Mouse (Mus musculus) heart, adult 18-20 months (tissue): ENCODE results near the gene Rab11fip4. TPM values are rescaled to one million over a fixed set of nuclear protein-coding genes. Genes with fewer than 3 reads are reported as not detected.

ENCODE experiments used
- DNase-seq, 2 experiments: peaks; one replicate each; pipeline ENCODE4 v3.0.0; 2021 to 2022; ENCODE audit warnings: mixed read lengths in 1 of 2
- long read RNA-seq, 2 experiments: library from polyadenylated mRNA; stranded (forward); transcript quantifications; one replicate each; pipeline ENCODE4 v2.0.0; 2021
- total RNA-seq, 2 experiments: library from RNA; stranded (reverse); gene quantifications; 2 replicates each; pipeline ENCODE4 v1.2.3; 2021

Rab11fip4 gene
- under 1 TPM; 0.15 to 0.36 TPM for total RNA-seq
- long read RNA-seq, experiment 1 = 0 reads
- long read RNA-seq, experiment 2 = 0 reads

DNA sequence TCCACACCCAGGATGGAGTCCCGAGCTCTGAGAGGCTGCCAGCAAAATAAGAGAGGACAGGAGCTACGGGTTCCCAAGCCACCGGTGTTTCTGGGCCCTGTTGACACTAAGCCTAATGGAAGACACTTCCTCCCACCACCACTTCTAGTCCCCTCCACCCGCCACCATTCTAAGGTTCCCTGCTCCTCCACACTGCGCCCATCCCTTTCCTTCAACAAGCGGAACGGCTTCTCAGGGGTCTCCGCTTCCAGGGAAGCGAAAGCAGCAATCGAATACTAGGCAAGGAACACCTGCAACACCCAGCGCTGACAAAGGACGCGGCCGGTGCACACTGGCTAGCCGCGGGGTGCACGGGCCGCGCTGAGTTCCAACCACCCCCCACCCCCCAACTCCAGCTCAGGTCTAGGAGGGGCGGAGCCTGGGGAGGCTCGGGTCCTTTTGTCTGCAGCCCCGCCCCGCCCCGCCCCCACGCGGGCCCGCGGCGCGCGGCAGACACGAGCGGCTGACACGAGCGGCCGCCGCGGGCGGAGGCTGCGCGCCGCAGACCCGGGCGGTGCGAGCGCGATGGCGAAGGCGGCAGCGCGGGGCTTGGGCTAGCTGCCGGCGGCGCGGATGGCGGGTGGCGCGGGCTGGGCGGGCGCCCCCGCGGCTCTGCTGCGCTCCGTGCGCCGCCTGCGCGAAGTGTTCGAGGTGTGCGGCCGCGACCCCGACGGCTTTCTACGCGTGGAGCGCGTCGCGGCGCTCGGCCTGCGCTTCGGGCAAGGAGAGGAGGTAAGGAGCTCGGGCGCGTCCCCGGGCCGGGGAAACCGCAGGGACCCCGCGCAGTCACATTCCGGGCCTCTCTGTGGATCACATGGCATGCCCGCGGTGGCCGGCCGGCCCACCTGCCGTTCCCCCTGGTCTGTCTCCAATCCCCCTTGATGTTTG is at the start of gene Rab11fip4:
Gene Rab11fip4 (plus strand): TSS at position 549 of the 927 bp plus-strand sequence.
- no peak for DNase-seq

- DNase-seq = no peak
Measured at GRCm38 (mm10) chr11:79552622-79553021, 38.4 kb upstream of the Rab11fip4 start.

DNA sequence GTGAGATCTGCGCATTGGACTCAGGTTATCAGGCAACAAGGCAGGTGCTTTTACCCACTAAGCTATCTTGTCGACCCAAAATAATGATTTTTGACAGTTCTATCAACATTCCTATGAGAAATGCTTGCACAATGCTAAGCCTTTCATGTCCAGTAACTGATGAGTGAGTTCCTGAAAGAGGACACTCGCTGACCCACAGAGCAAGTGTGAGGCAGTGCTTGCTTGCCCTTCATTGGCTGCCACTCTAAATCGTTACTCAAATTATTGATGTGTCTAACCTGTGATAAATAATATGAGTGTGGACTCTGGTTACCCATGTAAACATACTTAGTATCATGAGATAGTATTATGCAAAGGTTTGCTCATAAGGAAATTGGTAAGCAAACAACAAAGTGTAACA is 30.5 kb upstream of the Rab11fip4 start:
- DNase-seq = no peak

DNA sequence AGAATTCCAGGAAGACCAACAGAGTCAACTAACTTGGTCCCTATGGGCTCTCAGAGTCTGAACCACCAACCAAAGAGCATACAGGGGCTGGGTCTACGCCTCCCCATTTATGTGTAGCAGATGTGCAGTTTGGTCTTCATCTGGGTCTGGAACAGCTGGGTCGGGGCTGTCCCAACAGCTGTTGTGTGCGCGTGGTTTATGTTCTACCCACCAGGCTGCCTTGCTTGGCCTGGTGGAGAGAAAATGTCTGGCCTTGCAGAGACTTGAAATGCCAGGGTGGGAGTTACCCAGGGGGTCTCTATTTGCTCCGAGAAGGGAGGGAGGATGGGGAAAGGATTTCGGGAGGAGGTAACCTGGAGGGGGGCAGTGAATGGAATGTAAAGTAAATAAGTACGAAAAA is 27.5 kb upstream of the Rab11fip4 start:
- no peak for DNase-seq

DNA sequence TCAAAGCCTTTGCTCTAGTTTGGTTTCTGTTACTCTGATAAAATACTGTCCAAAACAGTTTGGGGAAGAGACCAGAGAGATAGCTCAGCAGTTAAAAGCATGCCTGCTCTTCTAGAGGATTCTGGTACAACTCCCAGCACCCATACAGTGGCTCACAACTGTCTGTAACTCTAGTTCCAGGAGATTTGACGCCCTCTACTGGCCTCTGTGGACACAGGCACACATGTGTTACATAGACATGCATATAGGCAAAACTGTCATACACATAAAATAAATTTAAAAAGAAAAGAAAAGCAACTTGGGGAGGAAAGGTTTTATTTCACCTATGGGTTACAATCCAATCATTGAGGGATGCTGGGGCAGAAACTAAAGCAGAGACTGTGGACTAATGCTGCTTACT is 24.1 kb upstream of the Rab11fip4 start:
- no peak for DNase-seq

- DNase-seq = no peak
Measured at GRCm38 (mm10) chr11:79568197-79568911, 22.7 kb upstream of the Rab11fip4 start.

GRCm38 (mm10) chr11:79570319-79570718 is 20.7 kb upstream of the Rab11fip4 start:
- DNase-seq = no peak

- peak in 1 of 2 experiments; percentile 11 for DNase-seq
Measured at GRCm38 (mm10) chr11:79573836-79574235, 17.2 kb upstream of the Rab11fip4 start.

DNA sequence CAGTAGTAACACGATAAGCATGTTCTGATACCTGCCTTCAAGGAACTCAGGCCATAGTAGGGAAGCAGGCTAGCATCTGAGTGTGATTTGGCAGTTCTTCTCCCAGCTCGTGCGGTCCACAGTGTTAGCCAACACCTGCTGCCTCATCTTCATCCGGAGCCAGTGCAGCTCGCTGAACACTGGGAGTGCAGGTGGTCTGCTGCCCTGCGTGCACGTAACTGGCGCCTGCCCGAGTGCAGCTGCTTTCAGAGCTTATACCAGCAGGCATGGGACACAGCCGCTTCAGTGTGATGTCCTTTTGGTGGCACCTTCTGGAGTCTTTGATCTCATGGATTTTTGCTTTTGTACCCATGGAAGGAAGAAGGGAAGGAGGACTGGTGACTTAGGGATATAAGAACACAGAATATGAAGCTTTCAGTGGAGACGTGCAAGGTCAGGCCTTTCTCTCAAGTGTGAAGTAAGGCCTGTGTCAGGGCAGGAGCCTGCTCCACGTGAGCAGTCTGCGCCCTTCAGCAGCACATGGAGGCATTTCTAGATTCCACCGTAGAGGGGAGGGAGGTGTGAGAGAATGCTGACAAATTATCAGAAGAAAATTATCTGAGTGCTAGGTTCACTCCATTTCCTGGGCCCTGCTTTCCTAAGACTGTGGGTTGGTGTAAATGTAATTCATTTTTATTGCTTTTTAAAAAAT is 15.5 kb upstream of the Rab11fip4 start:
- DNase-seq = no peak

DNA sequence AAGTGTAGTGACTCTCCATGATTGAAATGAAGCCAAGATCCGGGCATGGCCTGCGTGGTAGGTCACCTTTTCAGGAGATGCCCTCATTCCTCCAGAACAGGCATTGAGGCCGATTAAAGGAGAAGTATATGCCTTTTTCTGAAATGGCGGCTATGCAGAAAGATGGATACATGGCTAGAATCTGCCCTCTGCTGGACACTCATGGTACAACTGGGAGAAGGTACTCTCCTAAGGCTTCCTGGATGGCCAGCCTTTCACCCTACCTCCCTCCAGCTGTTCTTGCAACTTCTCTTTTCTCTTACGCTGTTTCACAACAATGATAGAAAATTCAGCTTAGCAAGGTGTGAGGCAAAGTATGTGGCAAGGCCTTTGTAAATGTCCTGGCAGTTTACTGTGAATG is 13.3 kb upstream of the Rab11fip4 start:
- peak; percentile 63 to 86 for DNase-seq

- DNase-seq = no peak
Measured at GRCm38 (mm10) chr11:79580660-79581059, 10.4 kb upstream of the Rab11fip4 start.

DNA sequence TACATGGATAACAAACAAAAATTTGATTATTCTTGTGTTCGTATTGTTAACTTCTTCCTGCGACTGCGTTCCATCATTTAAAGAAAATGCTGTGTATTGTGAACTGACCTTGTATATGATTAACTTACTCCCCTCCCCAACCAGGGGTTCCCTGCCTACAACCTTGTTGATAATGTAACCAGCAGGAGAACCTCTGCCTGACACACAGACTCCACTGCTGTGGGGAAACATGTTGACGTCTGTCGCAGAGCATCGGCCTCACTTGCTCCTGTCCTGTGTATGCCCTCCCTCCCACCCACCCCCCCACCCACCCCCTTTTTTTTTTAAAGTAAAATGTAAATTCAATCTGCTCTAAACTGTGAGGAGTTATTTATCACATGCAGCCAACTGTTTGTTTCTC is 9.8 kb upstream of the Rab11fip4 start:
- DNase-seq = no peak

DNA sequence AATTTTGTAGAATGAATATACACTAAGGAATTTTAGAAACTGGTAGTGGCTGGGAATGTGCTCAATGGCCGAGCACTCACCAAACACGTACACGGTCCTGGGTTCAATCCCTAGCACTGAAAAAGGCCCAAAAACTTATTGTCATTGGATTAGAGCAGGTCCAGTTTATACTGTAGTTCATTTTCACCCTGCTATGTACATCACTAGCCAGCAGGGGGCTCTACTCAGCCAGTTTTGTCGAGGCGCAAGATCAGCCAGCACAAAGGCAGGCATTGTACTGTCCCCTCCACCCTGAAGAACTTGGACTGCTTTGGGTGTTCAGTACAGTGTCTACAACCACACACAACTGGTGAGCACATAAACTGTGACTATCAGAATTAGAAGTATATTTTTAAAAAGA is 6.8 kb upstream of the Rab11fip4 start:
- DNase-seq = peak; percentile 49 to 76

DNA sequence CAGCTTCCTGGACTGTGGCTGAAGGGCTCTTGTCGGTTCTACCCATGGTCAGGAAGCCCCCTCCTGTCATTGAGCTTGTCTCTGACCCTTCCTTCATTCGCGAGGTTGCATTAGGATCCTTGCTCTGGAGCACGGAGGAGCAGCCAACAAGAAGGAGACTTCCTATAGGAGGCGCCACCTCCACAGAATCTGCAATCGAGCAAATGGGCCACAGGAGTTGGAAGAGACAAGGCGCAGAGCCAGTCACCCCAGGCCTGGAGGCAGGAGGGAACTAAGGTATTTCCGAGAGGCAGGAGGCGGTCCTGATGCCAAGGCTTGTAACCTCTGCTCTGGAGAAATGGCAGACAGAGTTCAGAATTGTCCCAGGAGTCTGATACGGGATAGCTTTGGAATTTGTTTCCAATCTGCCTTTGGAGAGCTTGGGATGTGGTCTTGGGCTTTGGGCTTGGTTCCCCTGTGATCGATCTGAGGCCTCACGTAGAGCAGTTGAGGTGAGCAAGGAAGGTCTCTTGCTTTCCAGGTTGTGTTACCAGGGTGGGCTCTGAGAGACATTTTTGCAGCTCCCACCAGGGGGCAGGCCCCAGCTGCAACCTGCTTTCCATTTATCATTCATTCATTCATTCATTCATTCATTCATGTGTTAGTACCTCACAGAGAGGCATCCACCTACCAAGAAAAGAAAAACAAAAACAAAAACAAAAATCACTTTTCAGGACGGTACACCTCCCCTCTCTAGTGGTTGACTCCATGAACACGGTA is 1.5 kb upstream of the Rab11fip4 start:
- DNase-seq = no peak

GRCm38 (mm10) chr11:79591591-79591975 is 571 bp downstream of the Rab11fip4 start:
- no peak for DNase-seq

DNA sequence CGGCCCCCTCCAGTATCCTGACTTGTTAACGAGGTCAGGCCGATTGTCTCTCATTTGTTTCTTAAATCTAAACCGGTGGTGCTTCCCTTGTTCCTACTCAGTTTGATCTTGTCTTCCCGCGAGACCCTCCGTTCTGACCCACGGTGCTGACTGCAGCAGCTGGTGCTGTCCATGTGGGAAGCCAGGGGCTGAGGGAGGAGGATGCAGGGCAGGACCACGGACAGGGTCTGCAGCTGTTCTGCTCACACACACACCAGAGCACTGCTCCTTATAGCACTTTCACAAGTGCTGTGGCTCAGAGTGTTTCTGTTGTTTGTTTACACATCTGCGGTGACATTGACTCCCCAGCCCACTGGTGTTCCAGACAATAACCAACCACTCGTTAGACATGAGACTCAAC is 2.5 kb downstream of the Rab11fip4 start:
- DNase-seq = no peak

DNA sequence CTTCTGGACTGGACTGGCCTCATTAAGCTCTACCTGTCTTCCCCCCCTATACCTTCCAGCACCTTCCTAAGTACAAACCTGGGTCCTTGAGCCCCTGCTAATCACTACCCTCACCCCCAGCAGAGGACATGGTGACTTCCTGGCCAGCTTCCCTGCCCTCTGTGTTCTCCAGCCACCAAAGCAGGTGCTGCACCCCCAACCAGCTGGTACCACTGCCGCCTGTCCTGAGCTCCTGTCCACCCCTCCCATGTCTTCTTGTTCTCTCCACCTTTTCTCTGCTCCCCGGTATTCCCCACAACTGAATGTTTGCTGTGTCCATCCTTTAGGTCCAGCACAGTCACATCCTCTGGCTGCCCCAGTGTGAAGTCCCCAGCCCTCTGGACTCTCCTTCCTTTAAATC is 19.4 kb downstream of the Rab11fip4 start:
- no peak for DNase-seq

GRCm38 (mm10) chr11:79611011-79611666 is 20.1 kb downstream of the Rab11fip4 start:
- peak; percentile 6 to 9 for DNase-seq

DNA sequence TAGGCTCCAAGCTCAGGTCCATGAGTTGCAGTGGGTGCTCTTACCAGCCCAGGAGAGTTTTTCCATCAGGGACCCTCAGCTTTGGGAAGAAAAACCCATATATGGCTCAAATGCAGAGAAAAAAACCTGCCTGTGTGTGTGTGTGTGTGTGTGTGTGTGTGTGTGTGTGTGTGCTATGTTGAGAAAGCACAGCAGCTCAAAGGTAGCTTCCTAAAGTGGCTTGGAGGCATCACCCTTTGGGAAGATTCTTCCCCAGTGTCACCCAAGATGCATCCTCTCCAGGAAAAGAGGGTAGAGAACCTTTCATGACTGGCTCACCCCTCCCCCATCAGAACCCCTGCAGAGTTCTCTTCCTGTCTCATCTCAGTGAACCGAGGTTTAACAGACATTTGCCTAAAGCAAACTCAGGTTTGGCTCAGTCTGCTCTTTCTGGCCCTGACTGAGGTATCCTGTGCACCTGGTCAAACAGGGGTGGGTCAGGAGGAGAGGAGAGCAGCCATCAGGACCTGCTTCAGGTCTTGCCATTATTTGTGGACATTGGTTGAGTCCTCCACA is 21.1 kb downstream of the Rab11fip4 start:
- DNase-seq = no peak

GRCm38 (mm10) chr11:79613084-79613483 is 22.1 kb downstream of the Rab11fip4 start:
- no peak for DNase-seq

DNA sequence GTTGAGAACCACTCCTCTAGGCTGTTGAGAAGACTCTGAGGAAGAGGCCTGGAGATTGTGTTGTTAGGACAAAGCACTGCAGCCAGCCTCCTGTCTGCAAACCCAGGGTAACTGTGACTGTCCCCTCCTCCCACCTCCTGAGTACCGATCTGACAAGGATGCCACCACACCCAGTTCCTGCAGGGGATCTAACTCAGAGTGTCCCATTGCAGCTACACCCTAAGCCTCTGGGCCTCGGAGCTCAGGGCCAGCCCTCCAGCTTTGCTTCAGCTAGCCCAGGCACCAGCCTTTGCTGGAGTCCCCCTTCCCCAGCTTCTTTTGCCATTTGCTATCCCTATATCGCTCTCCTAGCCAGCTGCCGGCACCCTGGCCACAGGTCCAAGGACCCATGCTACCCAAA is 22.7 kb downstream of the Rab11fip4 start:
- no peak for DNase-seq
